Mouse (Mus musculus) right cerebral cortex, adult 18-20 months (tissue): Measurements from ENCODE around the gene Med13l.

Experiments
- DNase-seq: peaks from one replicate; pipeline ENCODE4 v3.0.0; 2022; ENCODE audit warnings: mixed read lengths

The Med13l gene

DNA sequence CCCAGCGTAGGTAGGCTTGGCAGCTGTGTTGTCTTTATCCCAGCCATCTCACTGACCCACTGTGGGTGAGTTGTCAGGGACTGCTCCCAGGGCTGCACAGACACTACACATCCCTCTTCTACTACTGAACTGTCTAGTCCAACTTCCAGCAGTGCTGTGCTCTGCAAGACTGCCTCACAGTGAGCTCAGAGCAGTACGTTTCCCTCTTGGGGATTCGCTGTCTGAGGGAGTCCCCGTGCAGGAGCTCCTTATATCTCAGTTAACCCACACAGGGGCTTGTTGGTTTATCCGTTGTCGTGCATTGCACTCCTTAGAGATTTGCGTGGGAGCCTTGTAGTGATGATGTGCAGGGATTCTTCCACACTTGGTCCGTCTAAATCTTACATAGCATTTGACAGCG is 144.5 kb downstream of the Med13l start:
- DNase-seq: no peak

GRCm38 (mm10) chr5:118706009-118706408 is 145.5 kb downstream of the Med13l start:
- no peak for DNase-seq

GRCm38 (mm10) chr5:118706414-118706813 is 145.9 kb downstream of the Med13l start:
- DNase-seq: no peak

DNA sequence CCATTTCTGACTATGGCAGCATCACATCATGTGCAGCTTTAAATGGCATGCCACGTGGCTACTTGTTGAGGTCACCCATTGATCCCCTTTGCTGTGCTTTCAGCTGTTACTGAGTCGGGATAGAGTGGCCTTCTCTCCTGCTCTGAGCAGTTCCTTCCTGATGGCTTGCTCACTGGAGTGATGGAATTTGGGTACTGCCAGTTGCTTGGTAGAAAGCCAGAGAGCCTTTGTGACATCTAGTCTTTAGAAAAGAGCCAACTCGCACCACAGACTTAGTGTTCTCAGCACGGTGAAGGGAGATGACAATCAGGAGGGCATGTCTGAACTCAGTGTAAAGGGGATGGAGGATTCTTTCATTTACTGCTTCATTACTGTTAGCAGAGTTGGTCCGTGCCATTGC is 147.0 kb downstream of the Med13l start:
- no peak for DNase-seq

- DNase-seq: peak; percentile 66
Measured at GRCm38 (mm10) chr5:118708215-118708949, 147.9 kb downstream of the Med13l start.

DNA sequence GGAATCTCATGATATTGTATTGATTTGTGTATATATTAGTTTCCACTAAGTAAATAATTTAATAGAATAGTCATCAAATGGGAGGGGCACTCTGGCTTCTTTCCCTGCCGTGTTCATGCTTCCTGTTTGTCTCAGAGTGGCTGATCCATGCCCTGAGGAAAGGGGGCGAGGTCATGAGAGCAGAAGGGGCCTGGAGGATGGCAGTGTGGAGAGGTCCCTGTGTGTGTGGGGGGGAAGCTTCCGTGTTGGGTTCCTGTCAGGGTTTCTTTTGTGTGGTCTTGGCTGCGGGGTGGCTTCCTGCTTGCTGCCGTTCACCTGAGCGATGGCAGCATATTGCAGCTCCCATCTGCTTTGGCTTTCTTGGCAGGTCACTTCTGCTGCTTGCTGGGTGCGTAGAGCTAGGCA is 149.4 kb downstream of the Med13l start:
- no peak for DNase-seq

- DNase-seq: no peak
Measured at GRCm38 (mm10) chr5:118715518-118715917, 155.0 kb downstream of the Med13l start.

DNA sequence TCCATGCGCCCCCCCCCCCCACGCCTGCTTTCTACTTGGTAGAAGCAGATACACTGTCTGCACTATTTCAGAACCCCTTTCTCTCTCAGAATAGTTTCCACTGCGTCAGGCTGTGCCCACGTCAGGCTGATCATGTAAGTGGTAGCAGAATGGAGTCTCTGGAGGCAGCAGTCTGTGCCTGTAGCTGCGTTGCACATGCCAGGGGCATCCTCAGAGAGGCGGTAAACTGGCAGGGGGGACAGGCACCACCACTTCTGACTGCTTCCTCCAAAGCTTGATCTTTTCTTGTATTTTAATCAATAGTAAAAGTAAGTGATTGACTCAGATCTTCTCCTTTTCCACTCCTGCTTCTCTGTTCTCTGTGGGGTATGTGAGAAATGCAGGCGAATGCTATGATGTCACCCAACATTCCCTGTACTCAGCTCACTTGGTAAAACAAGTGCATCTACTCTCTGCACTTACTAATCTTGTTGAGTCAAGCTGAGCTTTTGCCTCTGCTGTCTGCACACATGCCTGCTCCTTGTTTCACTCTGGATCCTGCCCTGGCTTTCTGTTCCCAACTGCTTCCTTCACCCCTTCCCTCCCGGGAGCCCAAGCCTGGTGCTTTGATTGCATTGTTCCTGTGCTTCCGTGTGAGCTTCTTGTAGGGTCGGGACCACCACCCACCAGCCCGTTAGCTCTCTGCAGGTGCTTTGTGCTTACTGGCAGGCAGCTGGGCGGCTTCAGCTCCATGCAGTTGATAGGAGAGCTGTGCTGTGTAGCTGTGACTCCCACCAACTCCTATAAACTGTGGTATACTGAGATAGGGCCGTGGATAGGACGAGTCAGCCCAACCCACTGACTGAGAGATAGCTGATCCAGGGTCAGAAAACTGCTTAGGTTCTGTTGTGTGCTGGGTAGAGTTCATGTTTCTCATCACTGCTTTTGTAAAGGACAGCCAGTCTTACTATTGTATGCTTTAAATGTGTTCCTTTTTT is 156.1 kb downstream of the Med13l start:
- peak; percentile 69 for DNase-seq

DNA sequence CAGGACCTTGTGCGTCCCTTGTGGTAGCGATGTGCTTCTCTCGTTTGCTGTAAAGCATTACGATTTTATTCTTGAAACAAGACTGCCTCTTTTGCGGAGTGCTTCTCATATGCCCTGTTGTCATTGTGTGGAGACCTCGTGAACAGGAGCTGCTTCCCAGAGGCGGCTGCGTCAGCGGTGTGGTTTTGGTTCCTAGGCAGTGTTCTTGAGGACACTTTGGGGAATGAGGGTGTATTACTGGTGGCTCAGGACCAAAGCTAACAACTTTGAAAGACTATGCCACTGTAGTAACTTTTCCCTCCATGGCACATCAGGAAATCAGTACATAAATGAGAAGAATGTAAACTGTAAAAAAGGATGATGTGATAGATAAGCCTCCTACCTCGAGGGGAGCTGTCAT is 157.0 kb downstream of the Med13l start:
- DNase-seq: no peak

DNA sequence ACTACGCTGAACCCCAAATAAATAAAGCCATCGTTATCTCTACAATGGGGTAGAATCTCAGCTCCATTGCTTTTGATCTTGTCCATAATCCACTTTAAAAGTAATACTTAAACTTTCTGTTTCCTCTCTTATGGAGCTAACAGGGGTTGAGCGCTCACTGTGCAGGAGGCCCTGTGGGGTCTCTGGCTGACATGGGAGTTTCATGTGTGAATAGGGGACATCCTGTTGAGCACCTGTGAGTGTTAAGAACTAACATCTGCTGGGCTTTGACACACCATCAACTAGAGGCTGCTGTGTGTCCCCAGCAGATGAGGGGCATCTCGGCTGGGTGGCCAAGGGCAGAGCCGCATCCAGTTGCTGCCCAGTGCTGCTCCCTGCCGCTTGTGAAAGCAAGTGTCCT is 157.6 kb downstream of the Med13l start:
- no peak for DNase-seq

GRCm38 (mm10) chr5:118721416-118721815 is 160.9 kb downstream of the Med13l start:
- DNase-seq: no peak

- DNase-seq: no peak
Measured at GRCm38 (mm10) chr5:118721848-118722247, 161.4 kb downstream of the Med13l start.

- DNase-seq: no peak
Measured at GRCm38 (mm10) chr5:118722456-118722855, 162.0 kb downstream of the Med13l start.

- no peak for DNase-seq
Measured at GRCm38 (mm10) chr5:118725425-118725824, 164.9 kb downstream of the Med13l start.

DNA sequence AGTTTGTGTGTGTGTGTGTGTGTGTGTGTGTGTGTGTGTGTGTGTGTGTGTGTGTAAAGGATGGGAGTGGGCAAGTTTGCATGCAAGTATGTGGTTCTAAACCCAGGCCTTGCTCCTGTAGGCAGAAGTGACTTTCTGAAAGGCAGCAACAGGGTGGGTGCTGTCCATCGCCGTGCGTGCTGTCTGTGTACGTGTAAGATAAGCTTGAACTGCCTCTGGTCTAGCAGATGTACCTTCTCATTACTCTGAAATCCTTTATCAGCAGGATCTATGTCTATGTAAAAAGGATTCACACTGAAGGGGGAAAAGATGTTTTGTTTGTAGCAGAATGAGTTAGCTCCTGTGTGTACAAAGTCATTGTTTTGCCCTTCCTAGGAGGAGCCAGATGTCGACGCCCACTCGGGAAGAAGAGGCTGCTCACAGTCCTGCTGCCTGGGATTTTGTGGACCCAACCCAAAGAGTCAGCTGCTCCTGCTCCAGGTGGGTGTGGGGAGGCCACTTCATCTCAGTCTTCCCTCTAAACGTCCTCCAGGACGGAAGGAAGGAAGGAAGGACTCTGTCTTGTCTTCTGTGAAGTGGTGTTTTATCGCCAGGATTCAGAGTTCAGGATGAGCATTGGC is 165.5 kb downstream of the Med13l start:
- DNase-seq: peak; percentile 37

- no peak for DNase-seq
Measured at GRCm38 (mm10) chr5:118727336-118727735, 166.9 kb downstream of the Med13l start.

- DNase-seq: no peak
Measured at GRCm38 (mm10) chr5:118732221-118732620, 171.7 kb downstream of the Med13l start.

GRCm38 (mm10) chr5:118732651-118733050 is 172.2 kb downstream of the Med13l start:
- no peak for DNase-seq

- DNase-seq: no peak
Measured at GRCm38 (mm10) chr5:118733566-118733965, 173.1 kb downstream of the Med13l start.

DNA sequence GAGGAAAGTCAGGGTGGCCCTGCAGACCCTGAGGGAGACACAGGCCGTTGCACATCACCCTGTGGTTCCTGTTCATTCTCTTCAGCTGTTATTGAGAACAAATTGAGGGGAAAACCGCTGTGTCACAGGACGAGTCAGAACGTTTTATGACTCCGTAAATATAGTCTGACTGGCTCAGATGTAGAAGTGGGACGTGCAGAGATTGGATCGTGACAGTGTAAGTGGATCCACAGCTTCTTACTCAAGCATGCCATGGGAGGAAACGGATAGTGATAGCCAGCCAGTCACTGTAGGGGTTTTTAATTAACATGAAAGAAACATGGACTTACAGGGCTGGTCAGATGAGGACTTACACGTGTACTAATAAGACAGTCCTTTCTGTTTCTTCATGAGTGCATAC is 174.0 kb downstream of the Med13l start:
- DNase-seq: no peak

DNA sequence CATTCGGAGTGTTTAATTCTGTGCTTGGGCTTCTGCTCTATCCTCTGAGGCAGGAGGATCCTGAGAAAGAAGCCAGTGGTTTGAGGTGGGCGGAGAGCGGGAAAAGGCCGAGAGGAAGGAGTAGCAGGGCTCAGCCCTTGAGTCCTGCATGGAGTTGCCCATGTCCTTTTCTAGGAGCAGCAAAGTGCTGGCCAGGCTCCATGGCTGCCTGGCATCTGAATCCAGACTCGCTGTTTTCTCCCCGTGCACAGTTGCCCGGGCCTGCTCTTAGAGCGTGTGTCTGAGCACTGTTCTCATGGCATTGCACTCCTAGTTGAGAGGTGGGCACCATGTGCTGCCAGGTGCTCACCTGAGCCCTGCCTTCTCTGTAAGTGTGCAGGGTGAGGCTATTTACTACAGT is 175.3 kb downstream of the Med13l start:
- no peak for DNase-seq

- no peak for DNase-seq
Measured at GRCm38 (mm10) chr5:118737548-118737947, 177.1 kb downstream of the Med13l start.

DNA sequence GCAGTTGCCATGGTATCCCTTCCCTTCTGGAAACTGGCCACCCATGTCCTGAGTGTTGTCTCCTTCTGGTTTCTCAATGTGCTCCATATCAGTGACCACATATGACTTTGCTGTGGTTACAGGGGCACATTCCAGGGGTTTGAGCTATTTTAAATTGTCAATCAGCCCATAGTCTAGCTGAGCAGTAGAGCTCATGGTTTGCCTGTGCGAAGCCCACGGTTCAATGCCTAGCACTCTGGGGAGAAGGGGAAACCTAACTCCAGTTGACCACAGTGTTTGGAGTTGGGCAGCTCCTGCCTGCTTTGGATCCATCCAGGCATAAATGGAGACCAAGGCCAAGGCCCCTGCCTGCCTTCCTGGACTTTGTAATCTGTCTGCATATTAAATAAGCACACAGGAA is 182.6 kb downstream of the Med13l start:
- DNase-seq: no peak

GRCm38 (mm10) chr5:118747026-118747425 is 186.5 kb downstream of the Med13l start:
- DNase-seq: no peak
